In genomic region chr11:31803319-31803891, GRCm38 (mm10) we compare ENCODE assay signal across 7 mouse cellular contexts.
A peak's percentile ranks its signal among the peaks of the same experiment; 100 is the strongest.
DNase-seq lines count a peak whose midpoint lies in the region; ATAC-seq and TF ChIP-seq lines count a peak whose summit lies in the region.

No protein-coding gene starts in this region.

- intact Hi-C loops in left cerebral cortex, postnatal 10 days (cut with DNase I), result no loop called here

- H3K36me3 ChIP-seq in liver, embryonic 13.5 days, result 0 out of 2 replicates have a peak, but pooled peaks cover 4% of the 10 kb centered on the region

- peak overlapping the region; percentile 57 for H3K4me2 ChIP-seq in liver, embryonic 13.5 days

- H3K27me3 ChIP-seq in liver, embryonic 13.5 days, result no peaks in the 10 kb centered on the region

- H3K4me3 ChIP-seq in bone marrow, adult 2 months (replicated peaks; ENCODE audit: control insufficient read depth, low read depth, low read length), result no peak overlapping the region
- peak overlapping the region; percentile 17; the same call in 1 of the 2 replicates for H3K4me3 ChIP-seq in liver, embryonic 13.5 days (replicated peaks)

- H3K9ac ChIP-seq in liver, embryonic 13.5 days, result peak overlapping the region; percentile 78

- no peaks in the 10 kb centered on the region; the same call in 1 of the 2 replicates for H3K9me3 ChIP-seq in liver, embryonic 13.5 days (replicated peaks)

- DNase-seq in lung, adult 18-20 months, result peak; percentile 30 to 60
- DNase-seq in lung, postnatal 14 days, result no peak
- DNase-seq in liver, embryonic 13.5 days, result peak; percentile 75
- no peak for DNase-seq in left cerebral cortex, postnatal 10 days (ENCODE audit: extremely low spot score in 1 of 2, low spot score in 2 of 2)
- no peak for DNase-seq in cerebellum, postnatal 10 days

- H3K4me1 ChIP-seq in bone marrow, adult 2 months (ENCODE audit: control insufficient read depth, insufficient read depth, low read length), result peaks cover 10% of the 10 kb centered on the region
- H3K4me1 ChIP-seq in liver, embryonic 13.5 days (replicated peaks), result peaks cover 72% of the 10 kb centered on the region

- TF ChIP-seq POLR2A in bone marrow, adult 2 months (IDR thresholded peaks at IDR 0.05; ENCODE audit: borderline replicate concordance, control insufficient read depth, low read depth, low read length), result no peak

- WGBS in bone marrow, adult 2 months, result 11% methylated on average over 3 of the region's 3 CpGs
- 14% methylated on average over 3 of the region's 3 CpGs for WGBS in liver, embryonic 13.5 days (ENCODE audit: insufficient replicate concordance)

- H3K27ac ChIP-seq in bone marrow, adult 2 months (ENCODE audit: control insufficient read depth, insufficient read depth, low read depth, low read length, poor library complexity), result peak overlapping the region; percentile 67
- H3K27ac ChIP-seq in liver, embryonic 13.5 days, result peak overlapping the region; percentile 97

- TF ChIP-seq CTCF in bone marrow, adult 2 months (IDR thresholded peaks at IDR 0.05; ENCODE audit: control insufficient read depth, insufficient read depth, low read length), result no peak

- peak; percentile 80 to 81 for ATAC-seq in hematopoietic stem cell, adult 5-6 weeks (replicated peaks in 1 of 2; ENCODE audit: insufficient read depth in 1 of 2, low FRiP score in 2 of 2, low TSS enrichment in 1 of 2, low read depth in 1 of 2, poor library complexity in 2 of 2, severe bottlenecking in 2 of 2)
- ATAC-seq in liver, embryonic 13.5 days (ENCODE audit: low read depth), result peak; percentile 87

Comparison
In these comparisons a context has a peak if more than half of its experiments do, and no peak if none do; other contexts are left out.
1. DNase-seq: peak in lung, adult 18-20 months (2 of 2) and liver, embryonic 13.5 days (single experiment); none in lung, postnatal 14 days (single experiment), left cerebral cortex, postnatal 10 days (0 of 2) and cerebellum, postnatal 10 days (0 of 2).